Mouse (Mus musculus) megakaryocyte, embryonic 14.5 days (primary cell): ENCODE data around the gene Galnt6. TPM values are rescaled to one million over a fixed set of nuclear protein-coding genes. Genes with fewer than 3 reads are reported as not detected.
"Not testable (repeated sequence)": the region's sequence is repeated elsewhere in the genome, so short reads cannot be mapped to it uniquely, and the experiment has no call there.

Experiments
- H3K27me3 ChIP-seq: replicated peaks from 2 replicates; pipeline ENCODE3; 2012; ENCODE audit warnings: inconsistent platforms
- H3K36me3 ChIP-seq: replicated peaks from 2 replicates; pipeline ENCODE3; 2012; ENCODE audit warnings: low read length, inconsistent platforms, mixed read lengths
- H3K4me1 ChIP-seq: 2 replicates; pipeline ENCODE4 v1.6.1; 2012; ENCODE audit warnings: inconsistent platforms
- H3K4me3 ChIP-seq: replicated peaks from 2 replicates; pipeline ENCODE3; 2012; ENCODE audit warnings: moderate library complexity, mild to moderate bottlenecking, inconsistent platforms
- H3K9me3 ChIP-seq: 2 replicates; pipeline ENCODE4 v1.6.1; 2012; ENCODE audit warnings: inconsistent platforms
- FLI1 ChIP-seq: IDR thresholded peaks from 2 replicates; pipeline ENCODE4 v1.6.1; 2012; ENCODE audit warnings: low read length, inconsistent platforms, mixed read lengths
- GATA1 ChIP-seq: IDR thresholded peaks from 3 replicates; pipeline ENCODE4 v1.6.1; 2012; ENCODE audit warnings: mixed read lengths, low read length, inconsistent platforms, borderline replicate concordance
- polyA plus RNA-seq: library from polyadenylated mRNA; stranded (reverse); fragments of >175 nt; gene quantifications from 2 replicates; pipeline ENCODE4 v1.2.3, GENCODE M21; 2012; ENCODE audit warnings: low replicate concordance; ENCODE audit not compliant: insufficient read depth

Galnt6 gene
- 2.3 TPM in 1 of 2 replicates, not detected in the other for polyA plus RNA-seq

DNA sequence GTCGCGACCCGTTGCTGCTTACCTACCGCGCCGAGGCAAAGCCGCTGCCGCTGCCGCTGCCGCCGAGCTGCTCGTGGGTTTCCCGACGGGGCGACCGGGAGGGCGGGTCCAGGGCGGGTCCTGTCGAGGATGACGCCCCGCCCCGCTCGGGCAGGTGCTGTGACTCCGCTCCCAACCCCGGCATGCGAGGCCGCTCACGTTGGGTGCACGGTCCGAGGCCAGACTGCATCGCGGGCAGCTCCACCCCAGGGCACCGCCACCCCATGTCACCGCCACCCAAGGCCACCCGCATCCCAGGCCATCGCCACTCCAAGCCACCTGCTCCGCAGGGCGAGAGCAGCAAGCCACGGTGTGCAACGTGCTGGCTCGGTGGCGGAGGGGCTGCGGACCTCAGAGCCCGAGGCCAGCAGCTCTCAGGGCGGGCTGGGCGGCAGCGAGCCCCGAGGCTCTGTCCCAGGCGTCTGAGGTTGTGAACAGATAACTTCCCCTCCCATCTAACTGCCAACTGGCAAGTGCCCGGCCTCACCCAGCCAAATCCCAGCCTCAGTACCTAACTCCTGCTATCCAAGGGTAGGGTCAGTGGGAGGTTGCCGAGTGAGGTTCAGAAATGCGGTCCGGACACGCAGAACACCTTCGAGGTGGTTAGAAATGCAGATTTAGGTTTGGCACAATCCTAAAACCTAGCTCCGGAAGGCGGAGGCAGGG lies at the start of gene Galnt6:
Galnt6 (minus strand) TSS at position 96 of the 705 bp plus-strand sequence.
- Histone ChIP-seq H3K9me3 (no peaks in the 10 kb centered on the region), H3K4me3 (peak within 1 kb of the TSS; percentile 92), H3K27me3 (peaks cover 65% of the 10 kb centered on the region), H3K36me3 (peaks cover 8% of the 10 kb centered on the region), H3K4me1 (peaks cover 56% of the 10 kb centered on the region)
- TF ChIP-seq GATA1, result no peak
- no peak for TF ChIP-seq FLI1

DNA sequence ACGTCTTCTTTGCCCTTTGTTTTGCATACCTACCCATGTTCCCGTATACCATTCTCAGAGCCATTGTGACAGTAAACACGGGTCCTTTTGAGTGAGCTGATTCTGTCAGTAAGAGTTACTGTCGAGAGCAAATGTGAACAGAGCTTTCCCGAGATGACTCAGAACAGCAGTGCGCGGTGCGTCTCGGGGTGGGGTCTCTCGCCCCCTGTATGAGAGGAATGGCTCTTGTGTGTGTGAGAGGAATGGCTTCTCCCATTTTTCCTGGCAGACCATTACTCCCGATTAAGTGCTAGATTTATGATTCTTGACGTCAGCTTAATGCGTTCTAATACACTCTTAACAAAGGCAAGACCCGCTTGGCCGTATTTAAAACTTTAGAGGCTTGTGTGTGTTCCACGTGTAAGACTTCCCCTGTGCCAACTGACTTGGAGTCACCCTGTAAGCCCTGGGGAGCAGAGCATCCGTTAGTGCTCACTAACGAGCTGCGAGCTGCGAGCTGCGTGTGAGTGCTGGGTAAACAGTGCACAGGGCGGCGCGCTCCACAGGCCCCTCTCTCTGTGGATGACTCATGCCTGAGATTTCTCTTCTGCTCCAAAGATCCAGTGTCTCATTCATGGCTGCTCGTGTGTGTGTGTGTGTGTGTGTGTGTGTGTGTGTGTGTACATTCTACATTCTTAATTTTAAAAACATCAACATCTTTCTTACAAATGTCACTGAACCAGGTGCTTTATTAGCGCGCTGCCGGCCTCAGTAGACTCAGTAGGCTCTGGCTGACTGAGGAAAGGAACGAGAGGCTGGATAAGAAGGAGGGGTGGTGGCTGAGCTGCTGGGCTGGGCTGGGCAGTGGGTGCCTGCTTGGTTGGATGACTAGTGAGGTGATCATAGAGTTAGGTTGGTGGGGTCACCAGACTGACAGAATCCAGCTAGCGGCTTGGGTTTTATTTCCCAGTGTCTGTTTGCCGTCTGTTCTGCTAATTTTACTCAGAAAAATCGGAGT lies 48.1 kb upstream of the Galnt6 start:
- H3K27me3 ChIP-seq, result peaks cover 77% of the 10 kb centered on the region
- TF ChIP-seq FLI1 (no peak), GATA1 (no peak)
- peaks cover 3% of the 10 kb centered on the region; the same call in 1 of the 2 replicates for H3K9me3 ChIP-seq
- no peaks in the 10 kb centered on the region for H3K4me1 ChIP-seq
- no peak overlapping the region for H3K4me3 ChIP-seq
- H3K36me3 ChIP-seq, result no peaks in the 10 kb centered on the region

DNA sequence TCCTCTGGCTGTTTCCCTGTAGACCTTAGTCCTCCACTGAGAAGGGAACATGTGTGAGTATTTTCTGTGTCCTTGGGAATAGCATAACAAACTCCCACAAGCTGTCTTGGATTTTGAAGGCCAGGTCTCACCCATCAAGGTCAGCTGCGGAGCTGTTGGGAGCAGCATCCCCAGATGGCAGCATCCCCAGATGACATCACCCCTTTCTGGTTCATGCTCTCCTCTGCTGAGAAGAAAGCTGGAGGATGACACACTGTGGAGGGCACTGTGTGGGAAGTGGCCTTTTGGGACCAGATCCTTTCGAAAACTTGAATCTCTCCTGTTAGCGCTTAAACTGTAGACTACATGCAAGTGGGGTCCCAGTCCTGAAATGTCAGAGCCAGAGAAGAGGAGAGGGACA lies 47.2 kb upstream of the Galnt6 start:
- no peaks in the 10 kb centered on the region for H3K36me3 ChIP-seq
- H3K4me3 ChIP-seq, result no peak overlapping the region
- 0 out of 2 replicates have a peak, but pooled peaks cover 3% of the 10 kb centered on the region for H3K9me3 ChIP-seq
- peaks cover 74% of the 10 kb centered on the region for H3K27me3 ChIP-seq
- H3K4me1 ChIP-seq, result no peaks in the 10 kb centered on the region
- TF ChIP-seq FLI1 (no peak), GATA1 (no peak)

DNA sequence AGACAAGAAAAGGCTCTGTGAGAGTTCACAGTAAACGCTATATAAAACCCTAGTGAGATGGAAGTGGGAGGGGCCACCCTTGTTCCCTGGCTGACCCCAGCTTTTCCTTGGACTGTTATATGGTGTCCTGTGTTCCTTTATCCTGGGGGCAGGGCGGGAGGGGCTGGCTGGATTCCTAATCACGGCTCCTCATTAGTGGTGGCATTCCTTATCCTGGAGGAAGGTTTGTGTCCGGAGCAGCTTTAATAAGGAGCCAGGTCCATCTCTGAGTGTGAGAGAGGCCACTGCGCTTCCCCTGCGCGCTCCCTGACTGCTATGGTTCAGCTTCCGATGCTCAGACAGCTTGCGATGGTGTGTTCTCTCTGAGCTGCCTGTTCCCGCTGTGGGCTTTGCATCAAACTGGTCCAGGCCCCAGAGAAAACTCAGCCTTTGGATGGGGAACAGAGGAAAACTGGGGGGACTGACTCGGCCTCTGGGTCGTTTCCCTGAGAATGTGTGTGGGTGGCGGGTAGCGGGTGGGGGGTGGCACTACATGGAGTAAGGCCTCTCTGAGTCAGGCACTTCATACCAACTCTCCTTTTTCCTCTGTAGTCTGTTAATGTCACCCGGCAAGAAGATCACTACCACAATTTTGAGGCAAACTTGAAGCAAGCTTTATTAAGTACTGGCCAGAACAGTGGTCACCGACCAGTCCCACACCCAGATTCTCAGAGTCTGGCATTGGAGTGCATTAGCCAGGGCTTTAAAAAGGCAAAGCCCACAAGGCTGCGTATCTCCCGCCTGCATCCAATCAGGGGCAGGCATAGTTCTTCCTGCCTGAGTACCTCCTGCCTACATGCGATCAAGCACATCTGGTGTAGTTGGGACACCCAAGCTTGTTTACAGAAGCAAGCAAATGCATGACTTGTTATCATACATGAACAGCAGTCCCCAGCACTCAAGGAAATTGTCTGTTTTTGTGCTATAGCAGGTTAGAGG lies 46.3 kb upstream of the Galnt6 start:
- Histone ChIP-seq H3K4me1 (no peaks in the 10 kb centered on the region), H3K4me3 (no peak overlapping the region), H3K27me3 (peaks cover 74% of the 10 kb centered on the region), H3K9me3 (peaks cover 9% of the 10 kb centered on the region), H3K36me3 (no peaks in the 10 kb centered on the region)
- TF ChIP-seq GATA1 (no peak), FLI1 (no peak)

DNA sequence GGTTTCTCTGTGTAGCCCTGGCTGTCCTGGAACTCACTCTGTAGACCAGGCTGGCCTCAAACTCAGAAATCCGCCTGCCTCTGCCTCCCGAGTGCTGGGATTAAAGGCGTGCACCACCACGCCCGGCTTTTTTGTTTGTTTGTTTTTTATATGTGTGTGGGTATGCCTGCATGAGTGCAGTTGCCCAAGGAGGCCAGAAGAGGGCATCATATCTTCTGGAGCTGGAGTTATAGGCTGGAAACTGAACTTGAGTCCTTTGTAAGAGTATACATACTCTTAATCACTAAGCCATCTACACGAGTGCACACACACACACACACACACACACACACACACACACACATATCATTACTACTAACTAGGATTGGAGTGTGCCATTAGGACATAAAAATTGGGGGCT lies 44.7 kb upstream of the Galnt6 start:
- peaks cover 73% of the 10 kb centered on the region for H3K27me3 ChIP-seq
- not testable (repeated sequence) for H3K4me1 ChIP-seq, H3K4me3 ChIP-seq, H3K36me3 ChIP-seq
- peaks cover 20% of the 10 kb centered on the region for H3K9me3 ChIP-seq

DNA sequence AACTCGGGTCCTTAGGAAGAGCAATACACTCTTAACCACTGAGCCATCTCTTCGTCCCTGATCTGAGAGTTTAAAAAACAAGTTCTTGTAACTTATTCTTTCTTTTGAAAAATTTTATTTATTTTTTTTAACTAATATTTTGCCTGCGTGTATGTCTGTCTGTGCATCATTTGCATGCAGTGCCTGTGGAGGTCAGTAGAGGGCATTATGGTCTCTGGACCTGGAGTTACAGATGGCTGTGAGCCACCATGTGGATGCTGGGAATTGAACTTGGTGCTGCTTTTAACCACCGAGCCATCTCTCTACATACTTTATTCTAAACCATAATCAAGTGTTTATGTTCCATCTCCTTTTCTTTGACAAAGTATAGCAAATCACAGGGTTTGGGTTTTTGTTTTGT lies 43.5 kb upstream of the Galnt6 start:
- H3K36me3 ChIP-seq, result no peaks in the 10 kb centered on the region
- H3K9me3 ChIP-seq, result peaks cover 20% of the 10 kb centered on the region
- peaks cover 3% of the 10 kb centered on the region; the same call in 1 of the 2 replicates for H3K4me1 ChIP-seq
- H3K4me3 ChIP-seq, result no peak overlapping the region
- peaks cover 70% of the 10 kb centered on the region for H3K27me3 ChIP-seq
- TF ChIP-seq FLI1 (no peak), GATA1 (no peak)

DNA sequence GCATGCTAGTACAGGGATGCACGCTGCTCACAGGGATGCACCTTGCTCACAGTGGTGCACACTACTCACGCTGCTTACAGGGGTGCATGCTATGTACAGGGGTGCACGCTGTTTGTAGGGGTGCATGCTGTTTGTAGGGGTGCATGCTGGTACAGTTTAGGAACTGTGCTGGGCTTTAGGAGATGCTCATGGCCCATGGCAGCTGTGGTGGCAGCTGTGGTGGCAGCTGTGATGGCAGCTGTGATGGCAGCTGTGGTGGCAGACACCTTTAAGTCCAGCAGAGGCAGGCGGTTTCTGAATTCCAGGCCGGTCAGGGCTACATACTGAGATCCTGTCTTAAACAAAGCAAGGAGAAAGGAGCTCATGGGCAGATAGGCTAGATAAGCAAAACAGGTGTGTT lies 41.2 kb upstream of the Galnt6 start:
- H3K4me3 ChIP-seq, result peak overlapping the region; percentile 81
- TF ChIP-seq FLI1 (no peak), GATA1 (no peak; the same call in 2 of the 3 replicates)
- no peaks in the 10 kb centered on the region for H3K36me3 ChIP-seq
- H3K4me1 ChIP-seq, result peaks cover 3% of the 10 kb centered on the region; the same call in 1 of the 2 replicates
- peaks cover 68% of the 10 kb centered on the region for H3K27me3 ChIP-seq
- H3K9me3 ChIP-seq, result peaks cover 20% of the 10 kb centered on the region

DNA sequence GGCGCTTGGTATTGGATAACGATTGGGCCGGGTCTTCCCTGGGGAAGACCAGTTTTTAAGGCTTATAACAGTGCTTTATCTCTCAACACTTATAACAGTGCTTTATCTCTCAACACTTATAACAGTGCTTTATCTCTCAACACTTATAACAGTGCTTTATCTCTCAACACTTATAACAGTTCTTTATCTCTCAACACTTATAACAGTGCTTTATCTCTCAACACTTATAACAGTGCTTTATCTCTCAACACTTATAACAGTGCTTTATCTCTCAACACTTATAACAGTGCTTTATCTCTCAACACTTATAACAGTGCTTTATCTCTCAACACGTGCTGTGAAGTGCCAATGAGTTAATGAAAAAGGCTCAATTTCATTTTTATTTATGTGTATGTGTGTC lies 39.8 kb upstream of the Galnt6 start:
- Histone ChIP-seq H3K27me3 (peaks cover 71% of the 10 kb centered on the region), H3K9me3 (peaks cover 20% of the 10 kb centered on the region)
- H3K4me1 ChIP-seq, H3K4me3 ChIP-seq, H3K36me3 ChIP-seq: not testable (repeated sequence)

DNA sequence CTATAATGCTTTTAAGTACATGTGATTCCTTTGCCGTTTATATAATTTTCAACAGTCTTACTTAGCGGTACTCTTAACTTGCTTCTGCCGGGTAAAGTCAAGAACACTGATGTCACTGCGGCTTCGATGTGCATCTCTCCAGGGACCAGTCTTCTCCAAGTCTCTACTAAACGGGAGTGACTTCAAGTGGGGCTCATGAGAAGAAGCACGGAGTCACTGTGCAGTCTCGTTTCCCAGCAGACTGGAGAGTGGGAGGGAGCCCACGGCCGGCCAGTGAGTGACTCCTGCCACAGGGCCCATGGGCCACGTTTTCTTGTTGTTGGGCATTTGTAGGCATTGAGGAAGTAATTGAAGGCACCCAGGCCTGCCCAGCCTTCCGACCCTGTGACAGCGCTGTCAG lies 38.7 kb upstream of the Galnt6 start:
- Histone ChIP-seq H3K36me3 (no peaks in the 10 kb centered on the region), H3K27me3 (peaks cover 80% of the 10 kb centered on the region), H3K9me3 (peaks cover 17% of the 10 kb centered on the region), H3K4me1 (peaks cover 3% of the 10 kb centered on the region; the same call in 1 of the 2 replicates), H3K4me3 (no peak overlapping the region)
- no peak for TF ChIP-seq FLI1
- no peak for TF ChIP-seq GATA1
